Mouse (Mus musculus) erythroblast, embryonic 14.5 days (primary cell): ENCODE data around the gene Rras2.

Source experiments
- GATA1 ChIP-seq: IDR thresholded peaks from 2 replicates; pipeline ENCODE4 v1.6.1; 2012; ENCODE audit warnings: low read length, inconsistent platforms, mixed read lengths
- TAL1 ChIP-seq: IDR thresholded peaks from 3 replicates; pipeline ENCODE4 v1.6.1; 2012; ENCODE audit warnings: low read length, inconsistent platforms, mixed read lengths

DNA sequence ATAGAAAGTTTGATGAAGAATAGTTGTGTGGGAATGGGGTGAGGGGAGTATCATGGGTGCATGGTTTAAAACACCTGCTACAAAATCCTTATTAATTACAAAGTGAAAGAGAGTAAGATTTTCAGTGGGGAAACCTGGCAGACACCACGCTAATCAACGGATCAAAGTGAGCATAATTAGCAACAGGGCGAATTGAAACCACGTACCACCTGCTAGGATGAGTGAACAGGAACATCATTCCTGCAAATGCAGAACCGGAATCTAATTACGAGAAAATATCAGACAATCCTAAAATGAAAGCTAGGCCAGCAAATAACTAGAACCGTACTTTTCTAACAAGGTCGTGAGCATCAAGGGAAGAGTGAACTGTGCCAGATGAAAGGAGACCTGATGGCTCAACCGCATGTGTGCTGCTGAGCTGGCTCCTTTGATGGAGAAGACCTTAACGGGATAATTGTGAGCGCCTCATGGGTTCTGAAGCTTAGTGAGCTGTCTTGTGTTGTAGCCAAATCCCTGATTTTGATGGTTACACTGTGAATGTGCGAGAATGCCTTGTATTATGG, 40.2 kb upstream of the Rras2 start:
- TF ChIP-seq TAL1 (no peak), GATA1 (no peak)
